Mouse (Mus musculus) lung, embryonic 16.5 days (tissue): ENCODE data around the gene Cenpx. TPM values are rescaled to one million over a fixed set of nuclear protein-coding genes. Genes with fewer than 3 reads are reported as not detected.

Experiments
- polyA plus RNA-seq: library from polyadenylated mRNA; unstranded; fragments of >200 nt; fragmentation: Nextera tagmentation; extraction: Ambion mirVana; gene quantifications from 2 replicates; pipeline ENCODE4 v1.2.1, GENCODE M21; 2015

The Cenpx gene
- polyA plus RNA-seq, 1 experiment from 2014 or later: 170 TPM

Other genes with a start within 250 kb of the Cenpx start
- gene Arl16, start 246.1 kb downstream of the Cenpx start, polyA plus RNA-seq: 40.3 and 44.8 TPM in 2 replicates
- gene Mrpl12, start 229.1 kb downstream of the Cenpx start, polyA plus RNA-seq: 113 and 117 TPM in 2 replicates
- 72.5 and 73.8 TPM in 2 replicates for gene Slc25a10, start 221.9 kb downstream of the Cenpx start, polyA plus RNA-seq
- 1.4 and 1.7 TPM in 2 replicates for gene Gcgr, start 183.0 kb downstream of the Cenpx start, polyA plus RNA-seq
- 184 and 200 TPM in 2 replicates for gene Mcrip1, start 164.0 kb downstream of the Cenpx start, polyA plus RNA-seq
- 0.95 and 2.6 TPM in 2 replicates for gene Ppp1r27, start 162.6 kb downstream of the Cenpx start, polyA plus RNA-seq
- 829 and 841 TPM in 2 replicates for gene P4hb, start 140.5 kb downstream of the Cenpx start, polyA plus RNA-seq
- gene Arhgdia, start 132.1 kb downstream of the Cenpx start, polyA plus RNA-seq: 654 and 680 TPM in 2 replicates
- gene Alyref, start 115.4 kb downstream of the Cenpx start, polyA plus RNA-seq: 82.6 and 266 TPM in 2 replicates
- gene Anapc11, start 115.3 kb downstream of the Cenpx start, polyA plus RNA-seq: 215 and 224 TPM in 2 replicates
- 1.5 and 1.6 TPM in 2 replicates for gene Npb, start 105.3 kb downstream of the Cenpx start, polyA plus RNA-seq
- gene Pcyt2, start 95.8 kb downstream of the Cenpx start, polyA plus RNA-seq: 104 and 117 TPM in 2 replicates
- 31.8 and 32.5 TPM in 2 replicates for gene Sirt7, start 88.5 kb downstream of the Cenpx start, polyA plus RNA-seq
- gene Mafg, start 80.1 kb downstream of the Cenpx start, polyA plus RNA-seq: 13.2 and 15.0 TPM in 2 replicates
- gene Pycr1, start 70.0 kb downstream of the Cenpx start, polyA plus RNA-seq: 22.4 and 23.4 TPM in 2 replicates
- gene Myadml2, start 65.6 kb downstream of the Cenpx start, polyA plus RNA-seq: 0.97 and 1.1 TPM in 2 replicates
- gene Notum, start 52.6 kb downstream of the Cenpx start, polyA plus RNA-seq: 3.2 and 4.0 TPM in 2 replicates
- 127 and 133 TPM in 2 replicates for gene Aspscr1, start 40.8 kb downstream of the Cenpx start, polyA plus RNA-seq
- 58.2 and 63.9 TPM in 2 replicates for gene Lrrc45, start 187 bp upstream of the Cenpx start, polyA plus RNA-seq
- gene Rac3, start 7.7 kb upstream of the Cenpx start, polyA plus RNA-seq: 53.5 and 54.2 TPM in 2 replicates
- gene Dcxr, start 13.5 kb upstream of the Cenpx start, polyA plus RNA-seq: 69.5 and 92.2 TPM in 2 replicates
- gene Cbr2, start 18.4 kb upstream of the Cenpx start, polyA plus RNA-seq: 194 and 348 TPM in 2 replicates
- 3.9 and 5.0 TPM in 2 replicates for gene Hmga1b, start 49.1 kb upstream of the Cenpx start, polyA plus RNA-seq
- gene Rfng, start 70.5 kb upstream of the Cenpx start, polyA plus RNA-seq: 39.3 and 43.0 TPM in 2 replicates
- 187 and 188 TPM in 2 replicates for gene Gps1, start 70.5 kb upstream of the Cenpx start, polyA plus RNA-seq
- gene Dus1l, start 82.7 kb upstream of the Cenpx start, polyA plus RNA-seq: 74.0 and 80.9 TPM in 2 replicates
- 50.6 and 53.5 TPM in 2 replicates for gene Fasn, start 110.8 kb upstream of the Cenpx start, polyA plus RNA-seq
- 6.4 TPM in 2 replicates for gene Ccdc57, start 219.1 kb upstream of the Cenpx start, polyA plus RNA-seq
- 52.2 and 62.5 TPM in 2 replicates for gene Slc16a3, start 234.7 kb upstream of the Cenpx start, polyA plus RNA-seq